Mouse (Mus musculus): ENCODE measurements at regions not wholly inside any gene's neighbourhood (a gene's known extent, or its start where the extent isn't known, plus 50 kb on each side); places are given as distances from the start of the nearest gene placed in this dataset.
A peak's percentile ranks its signal among the peaks of the same experiment; 100 is the strongest.

DNA sequence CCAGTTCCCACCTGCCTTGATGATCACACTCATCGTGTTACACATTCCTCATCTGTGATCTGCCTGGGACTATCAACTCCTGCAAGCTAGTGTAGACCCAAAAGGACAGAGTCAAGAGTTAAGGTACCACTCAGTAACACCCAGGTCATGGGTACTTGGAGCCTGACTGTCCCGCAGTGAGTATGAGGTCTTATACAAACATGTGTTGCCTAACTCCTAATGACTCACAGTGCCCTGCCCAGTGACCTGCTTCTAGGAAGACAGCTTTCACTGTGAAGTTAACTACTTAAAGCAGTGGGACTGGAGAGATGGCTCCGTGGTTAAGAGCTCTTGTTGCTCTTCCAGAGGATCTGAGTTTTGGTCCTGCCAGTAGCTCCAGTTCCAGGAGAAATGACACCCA lies 137.9 kb upstream of the Atp6ap2 start:
- H3K4me3 ChIP-seq (ENCODE audit: low read depth, low read length): no peak overlapping the region
- no peak overlapping the region for H3K9ac ChIP-seq (ENCODE audit: low read length)
- H3K4me2 ChIP-seq (ENCODE audit: low read depth, low read length, severe bottlenecking): no peak overlapping the region
- no peaks in the 10 kb centered on the region for H3K4me1 ChIP-seq (replicated peaks; ENCODE audit: control insufficient read depth, insufficient read depth, low read length)
- no peak for ATAC-seq (replicated peaks; ENCODE audit: low FRiP score)
- H3K27ac ChIP-seq (ENCODE audit: low read depth, low read length): no peak overlapping the region
- no peaks in the 10 kb centered on the region for H3K9me3 ChIP-seq (ENCODE audit: control insufficient read depth, low read length)
- H3K27me3 ChIP-seq (ENCODE audit: control insufficient read depth, insufficient read depth, low read length): no peaks in the 10 kb centered on the region
- H3K36me3 ChIP-seq (ENCODE audit: control insufficient read depth, insufficient read depth, low read length): no peaks in the 10 kb centered on the region
- no peak for DNase-seq (ENCODE audit: low spot score)
- WGBS: 95% methylated on average over 3 of the region's 3 CpGs

DNA sequence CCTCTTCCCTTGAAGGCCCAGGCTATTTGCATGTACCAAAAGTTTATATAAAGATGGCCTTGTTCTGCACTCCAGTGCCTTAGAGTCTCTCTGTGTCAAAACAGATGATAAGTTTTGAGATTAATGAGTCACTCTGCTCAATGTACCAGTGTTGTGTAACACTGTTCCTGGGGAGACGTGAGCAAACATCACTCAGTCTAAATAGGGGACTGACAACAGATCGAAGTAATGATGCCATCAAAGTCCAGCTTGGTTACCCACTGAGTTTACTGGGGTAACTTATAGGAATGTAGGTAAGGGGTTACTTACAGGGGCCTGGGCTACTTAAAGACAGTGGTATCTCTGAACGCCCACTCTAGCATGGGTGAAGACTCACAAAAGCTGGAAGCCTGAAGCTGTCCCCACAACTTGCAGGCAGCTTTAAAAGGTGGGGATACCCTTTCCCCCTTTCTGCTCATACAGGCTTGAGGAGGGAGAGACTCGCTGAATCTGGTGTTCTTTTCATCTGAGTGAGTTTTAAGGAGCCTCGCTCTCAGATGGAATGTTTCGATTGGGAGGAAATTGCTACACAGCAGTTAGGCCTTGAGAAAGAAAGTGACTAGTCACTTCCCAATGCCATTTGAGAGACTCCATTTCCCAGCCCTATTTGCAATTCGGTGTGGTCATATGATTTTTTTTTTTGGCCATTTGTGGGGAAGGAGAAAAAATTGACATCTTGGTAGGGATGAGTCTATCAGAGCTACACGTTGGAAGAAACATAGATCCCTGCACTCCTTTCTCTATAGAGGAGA lies 134.4 kb upstream of the Atp6ap2 start:
- WGBS: 89% methylated on average over 8 of the region's 8 CpGs
- ATAC-seq (replicated peaks; ENCODE audit: low FRiP score) (no peak), DNase-seq (ENCODE audit: low spot score) (no peak)
- H3K27ac ChIP-seq (ENCODE audit: low read depth, low read length): no peak overlapping the region
- H3K4me3 ChIP-seq (ENCODE audit: low read depth, low read length): no peak overlapping the region
- no peaks in the 10 kb centered on the region for H3K27me3 ChIP-seq (ENCODE audit: control insufficient read depth, insufficient read depth, low read length)
- H3K4me2 ChIP-seq (ENCODE audit: low read depth, low read length, severe bottlenecking): no peak overlapping the region
- H3K36me3 ChIP-seq (ENCODE audit: control insufficient read depth, insufficient read depth, low read length): no peaks in the 10 kb centered on the region
- no peak overlapping the region for H3K9ac ChIP-seq (ENCODE audit: low read length)
- H3K9me3 ChIP-seq (ENCODE audit: control insufficient read depth, low read length): no peaks in the 10 kb centered on the region
- no peaks in the 10 kb centered on the region for H3K4me1 ChIP-seq (replicated peaks; ENCODE audit: control insufficient read depth, insufficient read depth, low read length)

DNA sequence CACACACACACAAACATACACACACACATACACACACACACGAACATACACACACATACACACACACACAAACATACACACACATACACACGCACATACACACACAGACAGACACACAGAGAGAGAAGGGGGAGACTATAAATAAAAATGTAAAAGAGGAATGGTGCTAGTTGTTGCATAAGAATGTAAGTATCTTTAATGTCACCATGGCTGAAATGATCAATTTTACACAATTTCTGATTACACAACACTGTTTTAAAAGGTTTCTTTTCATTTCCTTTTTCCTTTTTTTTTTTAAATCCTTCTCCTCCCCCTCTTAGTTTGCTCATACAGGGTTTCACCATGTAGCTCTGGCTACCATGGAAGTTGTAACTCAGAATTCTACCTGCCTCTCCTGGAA lies 125.9 kb upstream of the Atp6ap2 start:
- H3K36me3 ChIP-seq (ENCODE audit: control insufficient read depth, insufficient read depth, low read length): no peaks in the 10 kb centered on the region
- no peak overlapping the region for H3K27ac ChIP-seq (ENCODE audit: low read depth, low read length)
- WGBS: 96% methylated on average over 2 of the region's 2 CpGs
- H3K4me1 ChIP-seq (replicated peaks; ENCODE audit: control insufficient read depth, insufficient read depth, low read length): no peaks in the 10 kb centered on the region; the same call in 1 of the 2 replicates
- no peak for DNase-seq (ENCODE audit: low spot score)
- no peak overlapping the region for H3K4me2 ChIP-seq (ENCODE audit: low read depth, low read length, severe bottlenecking)
- no peak overlapping the region for H3K9ac ChIP-seq (ENCODE audit: low read length)
- H3K9me3 ChIP-seq (ENCODE audit: control insufficient read depth, low read length): no peaks in the 10 kb centered on the region
- ATAC-seq (replicated peaks; ENCODE audit: low FRiP score): no peak
- H3K4me3 ChIP-seq (ENCODE audit: low read depth, low read length): no peak overlapping the region
- H3K27me3 ChIP-seq (ENCODE audit: control insufficient read depth, insufficient read depth, low read length): no peaks in the 10 kb centered on the region

DNA sequence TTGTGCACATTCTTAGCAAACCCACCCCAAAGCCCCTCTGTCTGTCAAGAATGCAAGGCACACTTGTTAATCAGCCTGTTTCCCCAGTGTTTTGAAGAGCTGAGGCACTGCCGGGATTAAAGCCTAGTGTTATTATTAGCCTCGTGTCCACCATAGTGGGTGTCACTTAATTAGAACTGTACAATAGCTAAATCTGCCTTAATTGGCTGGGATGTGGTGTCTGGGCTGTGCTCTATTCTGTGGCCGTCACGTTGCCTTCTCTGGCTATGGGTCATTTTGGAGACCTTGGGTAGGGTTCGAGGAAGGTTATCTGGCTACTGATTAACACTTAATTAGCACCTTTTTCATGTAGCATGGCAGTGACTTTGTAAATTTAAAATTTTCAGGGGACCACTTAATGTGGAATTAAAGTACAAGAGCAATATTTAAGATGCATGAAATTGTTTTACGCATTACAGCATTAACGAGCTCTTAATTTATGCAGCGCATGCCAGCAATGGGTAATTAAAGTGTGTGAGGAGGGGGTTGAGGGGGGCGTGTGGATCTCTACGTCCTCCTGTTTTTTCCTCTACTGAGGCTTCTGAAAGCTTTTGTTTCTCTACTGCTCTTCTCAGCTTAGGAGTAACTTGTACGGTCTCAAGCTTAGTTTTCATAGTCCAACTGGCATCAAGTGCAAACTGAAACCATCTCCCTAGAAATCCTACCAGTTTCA lies 124.5 kb upstream of the Atp6ap2 start:
- 35% methylated on average over 11 of the region's 11 CpGs for WGBS
- no peak overlapping the region for H3K9ac ChIP-seq (ENCODE audit: low read length)
- H3K4me1 ChIP-seq (replicated peaks; ENCODE audit: control insufficient read depth, insufficient read depth, low read length): peaks cover 4% of the 10 kb centered on the region
- DNase-seq (ENCODE audit: low spot score): peak; percentile 58
- no peaks in the 10 kb centered on the region for H3K36me3 ChIP-seq (ENCODE audit: control insufficient read depth, insufficient read depth, low read length)
- no peaks in the 10 kb centered on the region for H3K27me3 ChIP-seq (ENCODE audit: control insufficient read depth, insufficient read depth, low read length)
- H3K27ac ChIP-seq (ENCODE audit: low read depth, low read length): peak overlapping the region; percentile 12; the same call in 1 of the 2 replicates
- no peak overlapping the region for H3K4me2 ChIP-seq (ENCODE audit: low read depth, low read length, severe bottlenecking)
- H3K4me3 ChIP-seq (ENCODE audit: low read depth, low read length): no peak overlapping the region
- peak; percentile 91 for ATAC-seq (replicated peaks; ENCODE audit: low FRiP score)
- H3K9me3 ChIP-seq (ENCODE audit: control insufficient read depth, low read length): no peaks in the 10 kb centered on the region

DNA sequence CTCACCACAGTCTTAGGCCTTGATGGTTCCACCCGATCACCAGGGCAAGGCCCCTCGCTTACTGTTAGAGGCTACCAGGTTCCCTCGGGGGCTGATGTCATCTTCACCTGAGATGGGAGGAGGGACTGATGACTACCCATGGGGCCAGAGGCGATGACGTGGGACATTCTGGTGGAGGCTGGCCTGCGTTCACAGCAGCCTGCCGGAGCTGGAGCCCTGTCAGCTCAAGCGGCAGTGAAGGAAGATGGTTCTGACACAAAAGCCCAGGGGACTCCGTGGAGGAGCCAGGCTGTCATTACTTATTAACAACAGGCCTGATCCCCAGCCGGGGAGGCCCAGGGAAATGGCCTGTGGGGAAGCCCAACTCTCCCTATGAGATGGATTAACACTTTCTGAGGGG lies 121.3 kb upstream of the Atp6ap2 start:
- ATAC-seq (replicated peaks; ENCODE audit: low FRiP score): no peak; the same call in 1 of the 2 replicates
- no peak overlapping the region for H3K4me3 ChIP-seq (ENCODE audit: low read depth, low read length)
- H3K9ac ChIP-seq (ENCODE audit: low read length): no peak overlapping the region
- H3K36me3 ChIP-seq (ENCODE audit: control insufficient read depth, insufficient read depth, low read length): no peaks in the 10 kb centered on the region
- no peaks in the 10 kb centered on the region for H3K27me3 ChIP-seq (ENCODE audit: control insufficient read depth, insufficient read depth, low read length)
- no peak overlapping the region for H3K4me2 ChIP-seq (ENCODE audit: low read depth, low read length, severe bottlenecking)
- 38% methylated on average over 10 of the region's 10 CpGs for WGBS
- H3K9me3 ChIP-seq (ENCODE audit: control insufficient read depth, low read length): no peaks in the 10 kb centered on the region
- peaks cover 4% of the 10 kb centered on the region for H3K4me1 ChIP-seq (replicated peaks; ENCODE audit: control insufficient read depth, insufficient read depth, low read length)
- DNase-seq (ENCODE audit: low spot score): peak; percentile 53
- peak overlapping the region; percentile 50; the same call in 1 of the 2 replicates for H3K27ac ChIP-seq (ENCODE audit: low read depth, low read length)

DNA sequence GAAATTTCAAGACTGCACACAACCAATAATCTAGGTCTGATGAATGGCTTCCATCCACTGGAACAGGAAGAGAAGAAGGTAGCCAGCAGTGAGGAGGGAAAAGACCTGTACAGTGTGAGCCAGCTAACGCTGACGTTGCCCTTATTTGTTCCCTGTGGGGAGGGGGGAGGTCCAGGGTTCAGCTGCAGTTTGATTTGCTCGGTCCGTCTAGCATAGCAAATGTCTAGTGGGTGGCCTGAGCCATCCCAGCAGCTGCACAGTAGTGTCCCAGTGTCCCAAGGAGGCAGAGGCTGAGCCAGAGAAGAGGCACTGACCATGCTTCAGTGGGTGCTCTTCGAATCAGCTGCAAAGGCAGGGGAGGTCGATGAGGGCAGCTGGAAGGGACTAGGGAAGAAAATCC lies 120.7 kb upstream of the Atp6ap2 start:
- H3K9ac ChIP-seq (ENCODE audit: low read length): peak overlapping the region; percentile 27; the same call in 1 of the 2 replicates

DNA sequence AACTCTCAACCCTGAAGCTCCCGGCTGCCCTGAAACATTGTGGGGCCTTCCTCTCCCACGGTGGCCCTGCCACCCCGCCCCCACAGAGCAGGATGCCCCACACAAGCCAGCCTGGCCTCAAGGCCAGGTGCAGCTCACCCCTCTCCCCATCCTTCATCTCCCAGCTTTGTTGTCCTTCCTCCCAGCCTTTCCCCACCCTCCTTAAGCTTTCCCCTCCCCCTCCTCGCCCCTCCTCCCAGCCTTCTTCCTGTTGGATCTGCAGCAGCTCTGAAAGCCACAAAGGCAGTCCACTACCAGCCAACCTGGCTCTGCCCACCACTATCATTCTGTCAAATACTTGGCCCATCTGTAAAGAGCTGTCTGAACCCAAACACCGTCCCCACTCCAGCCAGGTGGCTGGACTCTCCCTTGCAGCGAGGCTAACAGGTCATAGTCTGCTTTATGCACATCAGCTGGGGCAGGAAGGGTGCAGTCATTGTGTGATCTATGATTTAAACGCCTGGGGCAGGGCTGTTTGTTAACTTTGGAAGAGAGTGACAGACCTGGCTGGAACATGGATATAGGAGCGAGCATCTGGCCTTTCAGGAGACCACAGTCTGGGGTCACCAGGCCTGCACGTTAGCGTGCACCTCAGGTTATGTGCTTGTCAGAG lies 119.9 kb upstream of the Atp6ap2 start:
- ATAC-seq (replicated peaks; ENCODE audit: low FRiP score): no peak
- WGBS: 45% methylated on average over 7 of the region's 10 CpGs
- DNase-seq (ENCODE audit: low spot score): peak; percentile 58
- Histone ChIP-seq H3K9ac (ENCODE audit: low read length) (no peak overlapping the region), H3K36me3 (ENCODE audit: control insufficient read depth, insufficient read depth, low read length) (no peaks in the 10 kb centered on the region), H3K4me2 (ENCODE audit: low read depth, low read length, severe bottlenecking) (0 out of 2 replicates have a peak overlapping the region, but pooled peaks have one; percentile 8), H3K27me3 (ENCODE audit: control insufficient read depth, insufficient read depth, low read length) (no peaks in the 10 kb centered on the region), H3K4me3 (ENCODE audit: low read depth, low read length) (no peak overlapping the region), H3K27ac (ENCODE audit: low read depth, low read length) (peak overlapping the region; percentile 50), H3K9me3 (ENCODE audit: control insufficient read depth, low read length) (no peaks in the 10 kb centered on the region), H3K4me1 (replicated peaks; ENCODE audit: control insufficient read depth, insufficient read depth, low read length) (peaks cover 4% of the 10 kb centered on the region)

More for the DNA sequence above, 120.7 kb upstream of the Atp6ap2 start:
- 35% methylated on average over 6 of the region's 6 CpGs for WGBS
- Histone ChIP-seq H3K4me1 (replicated peaks; ENCODE audit: control insufficient read depth, insufficient read depth, low read length) (peaks cover 4% of the 10 kb centered on the region), H3K36me3 (ENCODE audit: control insufficient read depth, insufficient read depth, low read length) (no peaks in the 10 kb centered on the region), H3K9me3 (ENCODE audit: control insufficient read depth, low read length) (no peaks in the 10 kb centered on the region), H3K4me3 (ENCODE audit: low read depth, low read length) (no peak overlapping the region), H3K4me2 (ENCODE audit: low read depth, low read length, severe bottlenecking) (no peak overlapping the region), H3K27me3 (ENCODE audit: control insufficient read depth, insufficient read depth, low read length) (no peaks in the 10 kb centered on the region), H3K27ac (ENCODE audit: low read depth, low read length) (peak overlapping the region; percentile 50; the same call in 1 of the 2 replicates)
- DNase-seq (ENCODE audit: low spot score) (no peak), ATAC-seq (replicated peaks; ENCODE audit: low FRiP score) (no peak)

DNA sequence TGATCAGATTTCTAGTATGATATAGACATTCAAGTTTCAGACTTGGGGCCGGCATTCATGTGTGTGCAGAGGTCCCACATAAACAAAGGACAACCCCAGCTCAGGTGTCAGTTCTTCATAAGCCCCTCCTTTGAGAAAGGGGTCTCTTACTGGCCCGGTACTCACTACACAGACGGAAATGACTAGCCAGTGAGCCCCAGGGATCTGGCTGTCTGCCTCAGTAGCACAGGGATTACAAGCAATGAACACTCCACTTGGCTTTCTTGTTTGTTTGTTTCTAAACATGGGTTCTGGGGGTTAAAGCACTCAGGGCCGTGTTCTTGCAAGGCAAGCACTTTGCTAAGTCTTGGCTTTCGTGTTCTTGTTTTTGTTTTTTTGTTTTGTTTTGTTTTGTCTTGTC lies 115.3 kb upstream of the Atp6ap2 start:
- Histone ChIP-seq H3K4me2 (ENCODE audit: low read depth, low read length, severe bottlenecking) (no peak overlapping the region), H3K27me3 (ENCODE audit: control insufficient read depth, insufficient read depth, low read length) (no peaks in the 10 kb centered on the region; the same call in 1 of the 2 replicates), H3K27ac (ENCODE audit: low read depth, low read length) (no peak overlapping the region), H3K4me1 (replicated peaks; ENCODE audit: control insufficient read depth, insufficient read depth, low read length) (no peaks in the 10 kb centered on the region; the same call in 1 of the 2 replicates), H3K4me3 (ENCODE audit: low read depth, low read length) (no peak overlapping the region), H3K9ac (ENCODE audit: low read length) (no peak overlapping the region), H3K36me3 (ENCODE audit: control insufficient read depth, insufficient read depth, low read length) (no peaks in the 10 kb centered on the region), H3K9me3 (ENCODE audit: control insufficient read depth, low read length) (no peaks in the 10 kb centered on the region)
- 80% methylated on average over 5 of the region's 5 CpGs for WGBS
- DNase-seq (ENCODE audit: low spot score) (no peak), ATAC-seq (replicated peaks; ENCODE audit: low FRiP score) (no peak)

Data from forebrain, embryonic 11.5 days (tissue).